Mouse (Mus musculus) MEL (cell line): ENCODE data around the gene Uggt1. TPM values are rescaled to one million over a fixed set of nuclear protein-coding genes. Genes with fewer than 3 reads are reported as not detected.

ENCODE experiments used
- DNase-seq: peaks from one replicate; pipeline ENCODE4 v3.0.0; 2011; ENCODE audit warnings: low read depth, low spot score
- H3K27ac ChIP-seq: 2 replicates; pipeline ENCODE4 v1.5.1; 2012; ENCODE audit warnings: low read depth, mild to moderate bottlenecking, control low read depth, low read length, moderate library complexity; ENCODE audit not compliant: control insufficient read depth
- H3K27me3 ChIP-seq, 2 experiments: fragments of 150-350 bp in 1 of 2; sonication (generic) in 1 of 2; 2 replicates each; pipeline ENCODE4 v1.6.1; 2012; ENCODE audit warnings: low read length in 2 of 2, mild to moderate bottlenecking in 2 of 2, improper control_type of control experiment in 1 of 2, moderate library complexity in 1 of 2; ENCODE audit not compliant: insufficient read depth in 2 of 2, control insufficient read depth in 1 of 2
- H3K36me3 ChIP-seq, 2 experiments: 2 replicates each; pipeline ENCODE4 v1.6.1; 2012 to 2014; ENCODE audit warnings: low read length in 2 of 2, improper control_type of control experiment in 1 of 2, inconsistent platforms in 1 of 2, mild to moderate bottlenecking in 1 of 2; ENCODE audit not compliant: insufficient read depth in 2 of 2, control insufficient read depth in 1 of 2
- H3K4me1 ChIP-seq, 2 experiments: fragments of 150-350 bp in 1 of 2; sonication (generic) in 1 of 2; 2 replicates each; pipeline ENCODE4 v1.6.1; 2012; ENCODE audit warnings: low read length in 2 of 2, improper control_type of control experiment in 1 of 2, mild to moderate bottlenecking in 1 of 2; ENCODE audit not compliant: insufficient read depth in 2 of 2, control insufficient read depth in 1 of 2
- H3K4me3 ChIP-seq, 2 experiments: fragments of 150-350 bp in 1 of 2; sonication (generic) in 1 of 2; 2 replicates each; pipeline ENCODE4 v1.5.1; 2012; ENCODE audit warnings: low read depth in 2 of 2, low read length in 2 of 2, mild to moderate bottlenecking in 2 of 2, moderate library complexity in 2 of 2, control low read depth in 1 of 2, improper control_type of control experiment in 1 of 2; ENCODE audit not compliant: control insufficient read depth in 1 of 2, insufficient read depth in 1 of 2
- H3K79me2 ChIP-seq: 2 replicates; pipeline ENCODE4 v1.6.1; 2012; ENCODE audit warnings: mild to moderate bottlenecking, low read length, moderate library complexity; ENCODE audit not compliant: control insufficient read depth, poor library complexity, insufficient read depth
- H3K9ac ChIP-seq: 2 replicates; pipeline ENCODE4 v1.6.1; 2012; ENCODE audit warnings: low read depth, mild to moderate bottlenecking, control low read depth, low read length, moderate library complexity; ENCODE audit not compliant: control insufficient read depth, poor library complexity, severe bottlenecking
- H3K9me3 ChIP-seq: fragments of 150-350 bp; sonication (generic); replicated peaks from 2 replicates; pipeline ENCODE4 v1.6.1; 2012; ENCODE audit warnings: mild to moderate bottlenecking, low read length, improper control_type of control experiment, moderate library complexity; ENCODE audit not compliant: insufficient read depth
- BHLHE40 ChIP-seq: IDR thresholded peaks from 2 replicates; pipeline ENCODE4 v1.6.1; 2012; ENCODE audit warnings: low read depth, mild to moderate bottlenecking, inconsistent platforms, low read length, improper control_type of control experiment, borderline replicate concordance
- CHD2 ChIP-seq: IDR thresholded peaks from 2 replicates; pipeline ENCODE4 v1.6.1; 2011; ENCODE audit warnings: low read length, improper control_type of control experiment
- CTCF ChIP-seq, 3 experiments: IDR thresholded peaks in 2 of 3; conservative IDR thresholded peaks in 1 of 3; 2 replicates each; pipeline ENCODE4 v1.5.1; 2011 to 2012; ENCODE audit warnings: low read length in 3 of 3, low read depth in 2 of 3, mild to moderate bottlenecking in 2 of 3, improper control_type of control experiment in 1 of 3, inconsistent platforms in 1 of 3, mixed read lengths in 1 of 3, moderate library complexity in 1 of 3; ENCODE audit not compliant: control insufficient read depth in 1 of 3, insufficient read depth in 1 of 3, poor library complexity in 1 of 3, severe bottlenecking in 1 of 3
- E2F4 ChIP-seq: IDR thresholded peaks from 2 replicates; pipeline ENCODE4 v1.6.1; 2011; ENCODE audit warnings: low read depth, low read length, improper control_type of control experiment, borderline replicate concordance
- ELF1 ChIP-seq: IDR thresholded peaks from 2 replicates; pipeline ENCODE4 v1.6.1; 2014; ENCODE audit warnings: low read depth, mild to moderate bottlenecking, inconsistent platforms, low read length, improper control_type of control experiment, moderate library complexity
- EP300 ChIP-seq, 2 experiments: IDR thresholded peaks; 2 replicates each; pipeline ENCODE4 v1.6.1; 2011; ENCODE audit warnings: improper control_type of control experiment in 2 of 2, low read length in 2 of 2, low read depth in 1 of 2, mild to moderate bottlenecking in 1 of 2
- ETS1 ChIP-seq: IDR thresholded peaks from 2 replicates; pipeline ENCODE4 v1.6.1; 2012; ENCODE audit warnings: low read depth, mild to moderate bottlenecking, inconsistent platforms, low read length, improper control_type of control experiment, moderate library complexity
- GABPA ChIP-seq: IDR thresholded peaks from 2 replicates; pipeline ENCODE4 v1.6.1; 2012; ENCODE audit warnings: low read depth, mild to moderate bottlenecking, inconsistent platforms, low read length, improper control_type of control experiment, moderate library complexity
- KAT2A ChIP-seq: conservative IDR thresholded peaks from 2 replicates; pipeline ENCODE4 v1.6.1; 2012; ENCODE audit warnings: low read depth, low read length, improper control_type of control experiment, inconsistent platforms
- MAX ChIP-seq: IDR thresholded peaks from 2 replicates; pipeline ENCODE4 v1.6.1; 2011; ENCODE audit warnings: low read length, improper control_type of control experiment
- MAZ ChIP-seq: IDR thresholded peaks from 2 replicates; pipeline ENCODE4 v1.6.1; 2012; ENCODE audit warnings: low read depth, mild to moderate bottlenecking, inconsistent platforms, low read length, improper control_type of control experiment
- NELFE ChIP-seq: IDR thresholded peaks from 2 replicates; pipeline ENCODE4 v1.6.1; 2011; ENCODE audit warnings: low read depth, low read length, improper control_type of control experiment
- NRF1 ChIP-seq: IDR thresholded peaks from 2 replicates; pipeline ENCODE4 v1.6.1; 2014; ENCODE audit warnings: low read depth, mild to moderate bottlenecking, inconsistent platforms, low read length, improper control_type of control experiment, moderate library complexity; ENCODE audit not compliant: poor library complexity, insufficient read depth, severe bottlenecking
- POLR2A ChIP-seq, 2 experiments: IDR thresholded peaks; 2 replicates each; pipeline ENCODE4 v1.6.1; 2011 to 2012; ENCODE audit warnings: low read length in 2 of 2, mild to moderate bottlenecking in 2 of 2, control low read depth in 1 of 2, improper control_type of control experiment in 1 of 2, low read depth in 1 of 2, moderate library complexity in 1 of 2; ENCODE audit not compliant: control insufficient read depth in 1 of 2, insufficient read depth in 1 of 2, poor library complexity in 1 of 2
- RCOR1 ChIP-seq: IDR thresholded peaks from 2 replicates; pipeline ENCODE4 v1.6.1; 2012; ENCODE audit warnings: low read depth, mild to moderate bottlenecking, inconsistent platforms, low read length, improper control_type of control experiment
- SMC3 ChIP-seq: IDR thresholded peaks from 2 replicates; pipeline ENCODE4 v1.6.1; 2011; ENCODE audit warnings: low read depth, low read length, improper control_type of control experiment
- TCF12 ChIP-seq: IDR thresholded peaks from 2 replicates; pipeline ENCODE4 v1.6.1; 2014; ENCODE audit warnings: low read depth, mild to moderate bottlenecking, inconsistent platforms, low read length, improper control_type of control experiment, moderate library complexity
- UBTF ChIP-seq: IDR thresholded peaks from 2 replicates; pipeline ENCODE4 v1.6.1; 2012; ENCODE audit warnings: low read depth, mild to moderate bottlenecking, inconsistent platforms, low read length, improper control_type of control experiment, moderate library complexity, borderline replicate concordance; ENCODE audit not compliant: insufficient read depth
- USF2 ChIP-seq, 2 experiments: IDR thresholded peaks; 2 replicates each; pipeline ENCODE4 v1.6.1; 2011 to 2012; ENCODE audit warnings: improper control_type of control experiment in 2 of 2, low read length in 2 of 2, borderline replicate concordance in 1 of 2, inconsistent platforms in 1 of 2, low read depth in 1 of 2, mild to moderate bottlenecking in 1 of 2; ENCODE audit not compliant: insufficient read depth in 1 of 2
- ZKSCAN1 ChIP-seq: IDR thresholded peaks from 2 replicates; pipeline ENCODE4 v1.6.1; 2012; ENCODE audit warnings: low read depth, mild to moderate bottlenecking, inconsistent platforms, low read length, improper control_type of control experiment, moderate library complexity
- ZMIZ1 ChIP-seq: IDR thresholded peaks from 2 replicates; pipeline ENCODE4 v1.6.1; 2012; ENCODE audit warnings: low read depth, mild to moderate bottlenecking, inconsistent platforms, low read length, improper control_type of control experiment, moderate library complexity
- polyA plus RNA-seq, 2 experiments: library from polyadenylated mRNA; stranded (reverse) in 1 of 2; unstranded in 1 of 2; fragments of >175 nt in 1 of 2; fragments of >200 nt in 1 of 2; gene quantifications; 2 replicates each; pipeline versions ENCODE4 v1.2.1 to v1.2.4; 2012; ENCODE audit warnings: low replicate concordance in 2 of 2, low read depth in 1 of 2; ENCODE audit not compliant: insufficient read length in 2 of 2, insufficient read depth in 1 of 2, missing spikeins in 1 of 2
- total RNA-seq: library from RNA; depleted of rRNA; stranded (reverse); fragments of 300-350 nt; gene quantifications from 2 replicates; pipeline ENCODE4 v1.2.3, GENCODE M21; 2012

The Uggt1 gene
- total and polyA plus RNA-seq, 3 experiments: 33.8 to 98.3 (median 47.9) TPM

GRCm38 (mm10) chr1:36235057-36235639, 9.4 kb downstream of the Uggt1 start:
- no peaks in the 10 kb centered on the region for H3K4me1 ChIP-seq
- no peaks in the 10 kb centered on the region for H3K27me3 ChIP-seq
- H3K27ac ChIP-seq: no peak overlapping the region
- H3K9ac ChIP-seq: no peak overlapping the region
- H3K79me2 ChIP-seq: peaks cover 28% of the 10 kb centered on the region
- TF ChIP-seq TCF12 (no peak), ZMIZ1 (no peak), RCOR1 (no peak)
- TF ChIP-seq, all 39 proteins: peak for 0
- DNase-seq: no peak
- no peaks in the 10 kb centered on the region for H3K9me3 ChIP-seq
- no peak overlapping the region for H3K4me3 ChIP-seq
- peaks cover 0 to 26% of the 10 kb centered on the region in 2 experiments; a peak in 2 of 4 replicates for H3K36me3 ChIP-seq

- Histone ChIP-seq H3K27me3 (no peaks in the 10 kb centered on the region), H3K4me3 (no peak overlapping the region), H3K9ac (no peak overlapping the region), H3K79me2 (peaks cover 12% of the 10 kb centered on the region), H3K9me3 (no peaks in the 10 kb centered on the region), H3K36me3 (peaks cover 0 to 30% of the 10 kb centered on the region in 2 experiments; a peak in 2 of 4 replicates), H3K4me1 (no peaks in the 10 kb centered on the region), H3K27ac (no peak overlapping the region)
- no peak for DNase-seq
- TF ChIP-seq E2F4 (no peak), CHD2 (no peak), KAT2A (no peak), POLR2A (IDR thresholded peaks at IDR 0.05; ENCODE audit: control insufficient read depth in 1 of 2, insufficient read depth in 1 of 2, low read depth in 1 of 2, low read length in 2 of 2, poor library complexity in 1 of 2) (no peak), GABPA (no peak), UBTF (no peak), MAZ (no peak), NELFE (no peak), SMC3 (no peak), ETS1 (no peak), ELF1 (no peak), TCF12 (no peak), ZMIZ1 (no peak), CTCF (IDR thresholded peaks at IDR 0.05 in 2 of 3, conservative IDR thresholded peaks at IDR 0.05 in 1 of 3; ENCODE audit: control insufficient read depth in 1 of 3, insufficient read depth in 1 of 3, low read depth in 2 of 3, low read length in 3 of 3, poor library complexity in 1 of 3, severe bottlenecking in 1 of 3) (no peak), ZKSCAN1 (no peak), USF2 (IDR thresholded peaks at IDR 0.05; ENCODE audit: borderline replicate concordance in 1 of 2, insufficient read depth in 1 of 2, low read depth in 1 of 2, low read length in 2 of 2) (no peak), BHLHE40 (no peak), MAX (no peak), NRF1 (no peak), EP300 (IDR thresholded peaks at IDR 0.05; ENCODE audit: low read depth in 1 of 2, low read length in 2 of 2) (no peak)
These were observed 11.3 kb downstream of the Uggt1 start for GRCm38 (mm10) chr1:36233218-36233617.
